Mouse (Mus musculus) layer of hippocampus, adult 9-10 months (tissue): ENCODE measurements around the gene Alk.
A peak's percentile ranks its signal among the peaks of the same experiment; 100 is the strongest.

Experiments
- DNase-seq: peaks from one replicate; pipeline ENCODE4 v3.0.0; 2022; ENCODE audit warnings: low spot score

The Alk gene

DNA sequence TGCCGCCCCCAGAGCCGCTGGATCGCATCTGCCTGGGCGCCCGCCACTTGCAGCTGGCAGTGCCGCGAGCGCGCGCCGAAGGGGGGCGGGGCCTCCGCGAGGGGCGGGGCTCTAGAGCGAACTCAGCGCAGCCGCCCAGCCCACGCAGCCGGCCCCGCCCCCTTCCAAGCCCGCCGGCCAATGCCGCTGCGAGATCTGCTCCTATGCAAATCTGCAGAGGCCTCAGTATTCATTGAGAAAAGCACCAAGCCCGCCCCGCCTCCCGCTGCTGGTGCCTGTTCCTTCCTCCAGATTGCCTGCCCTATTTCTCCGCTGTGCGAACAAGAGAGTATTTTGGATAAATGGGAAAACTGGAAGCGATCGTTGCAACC, at the start of gene Alk:
Gene Alk, minus strand, starts transcription at position 18 of the 371 bp plus-strand sequence.
- peak; percentile 52 for DNase-seq

DNA sequence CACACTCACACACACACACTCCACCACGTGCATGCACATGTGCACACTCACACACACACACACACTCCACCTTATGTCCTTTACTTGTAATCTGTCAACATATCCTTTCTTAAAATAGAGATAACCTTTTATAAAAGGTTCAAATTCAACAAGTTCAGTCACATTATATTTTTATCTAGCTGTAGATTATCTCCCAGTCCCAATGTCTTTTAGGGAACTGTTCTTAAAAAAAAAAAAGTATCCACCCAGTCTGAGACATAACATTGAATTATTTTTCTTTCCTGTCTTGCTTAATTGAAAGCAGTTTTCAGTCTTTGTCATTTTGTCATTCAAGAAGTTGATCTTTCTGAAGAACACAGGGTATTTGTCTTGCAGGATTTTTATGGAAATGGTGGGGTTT, 48.4 kb upstream of the Alk start:
- DNase-seq, result no peak

DNA sequence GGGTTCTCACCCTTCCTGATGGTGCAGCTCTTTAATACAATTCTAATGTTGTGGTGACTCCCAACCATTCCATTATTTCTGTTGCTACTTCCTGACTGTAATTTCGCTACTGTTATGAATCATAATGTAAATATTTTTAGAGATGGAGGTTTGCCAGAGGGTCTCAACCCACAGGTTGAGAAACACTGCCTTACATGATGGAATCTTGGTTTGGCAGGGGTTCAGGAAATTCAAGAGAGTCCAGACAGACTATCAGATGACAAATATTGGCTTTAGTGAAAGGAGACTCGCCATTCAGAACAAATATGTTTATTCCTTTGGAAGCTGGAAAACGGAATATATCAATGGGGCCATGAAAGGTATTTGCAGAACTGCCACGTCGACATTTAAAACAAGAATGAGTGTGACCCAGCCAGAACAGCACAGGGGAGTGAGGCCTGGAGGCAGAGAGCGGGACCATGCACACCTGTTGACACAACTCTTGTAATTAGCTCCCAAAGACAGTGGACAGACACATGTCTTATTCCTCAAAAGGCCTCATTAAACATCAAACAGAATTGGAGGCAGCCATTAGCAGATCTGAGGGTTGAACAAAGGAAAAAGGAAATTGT, 44.3 kb upstream of the Alk start:
- no peak for DNase-seq

- no peak for DNase-seq
These were observed 41.7 kb upstream of the Alk start for GRCm38 (mm10) chr17:72646167-72646566.

- no peak for DNase-seq
These were observed 35.7 kb upstream of the Alk start for GRCm38 (mm10) chr17:72640095-72640494.

GRCm38 (mm10) chr17:72639400-72639799, 35.0 kb upstream of the Alk start:
- no peak for DNase-seq

DNA sequence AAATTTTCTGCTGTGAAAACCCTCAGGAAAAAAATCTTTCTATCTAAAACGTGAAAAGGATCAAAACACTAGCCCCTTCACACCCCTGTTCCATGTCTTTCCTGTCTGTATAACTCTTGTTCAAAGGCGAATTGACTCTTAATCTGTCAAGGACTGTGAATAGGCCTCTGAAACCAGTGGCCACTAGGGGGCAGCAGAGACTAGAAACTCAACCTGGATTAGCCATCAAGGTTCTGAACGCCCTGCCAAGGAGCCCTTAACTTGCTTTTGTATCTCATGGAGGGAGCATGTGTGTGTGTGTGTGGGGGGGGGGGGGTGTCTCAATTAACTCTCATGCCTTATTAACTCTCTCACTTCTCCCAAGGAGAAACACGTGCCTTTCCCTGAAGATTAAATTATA, 1.8 kb upstream of the Alk start:
- DNase-seq, result peak; percentile 85

- DNase-seq, result no peak
These were observed 379 bp downstream of the Alk start for GRCm38 (mm10) chr17:72603886-72604609.

GRCm38 (mm10) chr17:72603118-72603885, 1.1 kb downstream of the Alk start:
- no peak for DNase-seq

GRCm38 (mm10) chr17:72600806-72601205, 3.6 kb downstream of the Alk start:
- DNase-seq, result no peak

- no peak for DNase-seq
These were observed 16.8 kb downstream of the Alk start for GRCm38 (mm10) chr17:72587671-72588070.

- no peak for DNase-seq
These were observed 24.3 kb downstream of the Alk start for GRCm38 (mm10) chr17:72580142-72580541.

- DNase-seq, result no peak
These were observed 25.1 kb downstream of the Alk start for GRCm38 (mm10) chr17:72579321-72579720.

DNA sequence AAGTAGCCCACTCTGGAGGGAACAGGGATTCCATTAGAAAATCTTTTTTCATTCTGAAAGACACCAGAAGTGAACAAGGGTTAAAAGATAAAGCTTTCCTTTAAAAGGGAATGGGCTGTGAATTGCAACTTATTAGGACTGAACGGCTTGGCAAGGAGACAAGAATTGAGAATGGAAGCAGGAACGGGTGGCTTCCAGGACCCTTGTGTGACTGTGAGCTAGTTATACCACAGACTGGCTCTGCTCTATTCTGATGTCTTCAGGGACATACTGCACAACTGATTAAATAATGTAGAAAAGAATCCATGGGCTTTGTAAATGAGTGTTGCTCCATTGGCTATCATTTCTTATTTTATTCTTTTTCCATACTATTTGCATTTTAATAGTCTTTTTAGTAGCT, 33.0 kb downstream of the Alk start:
- DNase-seq, result no peak

DNA sequence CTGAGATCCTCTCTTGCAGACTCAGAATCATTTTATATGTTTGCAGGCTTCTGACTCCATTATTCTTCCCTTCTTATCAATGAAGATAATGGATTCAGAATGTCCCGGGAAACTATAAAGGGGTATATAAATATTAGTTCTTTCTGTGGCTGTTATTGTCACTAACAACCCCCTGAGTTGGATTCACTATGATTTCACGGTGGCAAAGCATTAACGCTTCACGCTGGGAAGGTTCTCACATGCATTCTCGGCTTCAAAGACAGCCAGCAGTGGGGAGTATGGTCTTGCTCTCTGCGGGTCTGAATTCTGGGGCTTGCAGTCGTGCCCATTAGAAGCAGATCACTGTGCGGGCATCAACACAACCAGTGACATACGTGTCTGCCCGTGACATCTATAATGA, 34.9 kb downstream of the Alk start:
- no peak for DNase-seq

- DNase-seq, result no peak
These were observed 41.0 kb downstream of the Alk start for GRCm38 (mm10) chr17:72563423-72563822.

- no peak for DNase-seq
These were observed 43.0 kb downstream of the Alk start for GRCm38 (mm10) chr17:72561471-72561870.

DNA sequence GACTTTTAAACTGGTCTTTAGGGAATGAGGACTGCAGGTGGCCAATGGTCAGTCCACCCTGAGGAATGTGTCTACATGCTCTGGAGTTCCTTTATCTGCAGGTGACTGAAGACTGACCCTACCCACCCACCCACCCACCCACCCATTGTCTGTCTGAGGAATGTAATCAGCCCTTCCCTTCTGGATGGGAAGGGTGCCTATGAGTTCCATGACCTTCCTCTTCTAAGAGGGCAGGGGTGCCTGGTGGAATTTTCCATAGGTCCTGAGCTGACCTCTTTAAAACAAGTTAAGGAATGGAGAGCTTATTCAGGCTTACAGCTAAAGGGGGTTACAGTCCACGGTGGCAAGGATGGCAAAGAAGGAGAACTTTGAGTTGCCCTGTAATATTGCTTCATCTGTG, 43.7 kb downstream of the Alk start:
- DNase-seq, result no peak

- DNase-seq, result no peak
These were observed 47.2 kb downstream of the Alk start for GRCm38 (mm10) chr17:72557029-72557735.

- no peak for DNase-seq
These were observed 58.2 kb downstream of the Alk start for GRCm38 (mm10) chr17:72546274-72546673.

DNA sequence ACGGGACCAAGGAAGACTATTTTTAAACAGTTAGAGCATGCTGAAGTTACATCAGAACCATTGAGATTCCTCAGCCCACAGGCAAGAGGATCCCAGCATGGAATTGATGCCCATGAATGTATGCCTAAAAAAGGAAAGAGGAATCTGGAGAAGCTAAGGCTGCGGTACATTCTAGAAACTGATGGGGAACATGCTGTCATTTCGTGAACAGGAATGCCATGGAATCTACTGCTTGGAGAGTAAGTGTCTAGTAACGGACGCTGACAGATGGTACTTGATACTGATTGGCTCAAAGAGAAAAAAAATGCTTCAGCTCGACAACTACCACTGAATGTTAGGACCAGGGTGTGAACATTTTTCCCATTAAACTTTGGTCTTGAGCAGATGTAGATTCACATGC, 69.1 kb downstream of the Alk start:
- no peak for DNase-seq

GRCm38 (mm10) chr17:72532266-72532665, 72.2 kb downstream of the Alk start:
- DNase-seq, result no peak

DNA sequence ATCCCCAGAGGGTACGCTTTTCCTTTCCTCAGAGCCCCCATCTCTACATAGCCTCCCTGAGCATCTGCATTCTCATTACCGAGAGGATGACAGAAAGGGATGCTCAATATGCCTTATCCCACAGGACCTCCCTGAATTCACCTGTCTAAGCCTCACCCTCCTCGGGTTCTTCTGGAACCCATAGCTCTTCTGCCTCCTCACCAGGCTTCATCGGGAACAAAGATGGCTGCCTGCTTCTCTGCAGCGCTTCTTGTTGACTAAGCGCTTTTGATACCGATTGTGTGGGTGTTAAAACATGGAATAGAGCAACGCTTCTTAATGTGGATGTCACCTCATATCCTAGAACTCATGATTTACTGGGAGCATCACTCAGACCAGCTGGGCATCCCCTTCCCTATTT, 75.9 kb downstream of the Alk start:
- no peak for DNase-seq
